Mouse (Mus musculus) ZHBTc4 (cell line): ENCODE measurements around the gene Pmvk.

ENCODE experiments used
- DNase-seq: peaks from one replicate; pipeline ENCODE4 v3.0.0-alpha.2; 2011; ENCODE audit warnings: low read depth, low spot score

Gene Pmvk

DNA sequence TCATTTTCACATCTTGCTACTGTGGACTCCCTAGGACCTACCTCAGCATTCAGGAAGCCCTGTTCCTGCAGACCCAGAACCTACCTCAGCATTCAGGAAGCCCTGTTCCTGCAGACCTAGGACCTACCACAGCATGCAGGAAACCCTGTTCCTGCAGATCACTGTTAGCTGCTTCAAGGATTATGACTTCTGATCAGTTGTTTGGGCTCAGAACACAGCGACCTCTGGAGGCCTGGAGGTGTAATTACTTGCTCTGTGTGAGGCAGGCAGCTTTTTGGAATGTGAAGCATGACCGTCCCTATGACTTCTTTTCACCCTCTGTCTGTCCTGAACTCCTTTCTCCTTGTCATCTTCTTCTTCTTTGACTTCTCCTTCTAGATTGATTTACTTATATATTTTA lies 27.1 kb downstream of the Pmvk start:
- DNase-seq, result peak; percentile 94

DNA sequence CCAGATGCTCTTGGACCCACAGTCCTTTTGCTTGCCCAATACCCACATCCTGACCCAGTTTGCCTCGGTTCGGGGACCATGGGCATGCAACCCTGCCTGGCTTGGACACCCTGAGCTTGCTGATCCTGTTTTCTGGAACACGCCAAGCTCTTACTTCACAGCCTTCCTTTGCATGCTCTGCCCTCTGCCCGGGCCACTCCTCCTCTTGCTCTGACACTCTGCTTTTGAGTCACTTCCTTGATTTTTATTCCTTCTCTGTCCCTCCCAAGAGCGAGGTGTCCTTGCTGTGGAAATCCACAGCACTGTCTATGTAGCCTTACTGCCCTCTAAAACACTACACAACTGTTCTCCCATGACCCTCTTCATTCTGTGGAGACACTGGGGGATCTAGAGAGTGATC lies 27.9 kb downstream of the Pmvk start:
- no peak for DNase-seq

DNA sequence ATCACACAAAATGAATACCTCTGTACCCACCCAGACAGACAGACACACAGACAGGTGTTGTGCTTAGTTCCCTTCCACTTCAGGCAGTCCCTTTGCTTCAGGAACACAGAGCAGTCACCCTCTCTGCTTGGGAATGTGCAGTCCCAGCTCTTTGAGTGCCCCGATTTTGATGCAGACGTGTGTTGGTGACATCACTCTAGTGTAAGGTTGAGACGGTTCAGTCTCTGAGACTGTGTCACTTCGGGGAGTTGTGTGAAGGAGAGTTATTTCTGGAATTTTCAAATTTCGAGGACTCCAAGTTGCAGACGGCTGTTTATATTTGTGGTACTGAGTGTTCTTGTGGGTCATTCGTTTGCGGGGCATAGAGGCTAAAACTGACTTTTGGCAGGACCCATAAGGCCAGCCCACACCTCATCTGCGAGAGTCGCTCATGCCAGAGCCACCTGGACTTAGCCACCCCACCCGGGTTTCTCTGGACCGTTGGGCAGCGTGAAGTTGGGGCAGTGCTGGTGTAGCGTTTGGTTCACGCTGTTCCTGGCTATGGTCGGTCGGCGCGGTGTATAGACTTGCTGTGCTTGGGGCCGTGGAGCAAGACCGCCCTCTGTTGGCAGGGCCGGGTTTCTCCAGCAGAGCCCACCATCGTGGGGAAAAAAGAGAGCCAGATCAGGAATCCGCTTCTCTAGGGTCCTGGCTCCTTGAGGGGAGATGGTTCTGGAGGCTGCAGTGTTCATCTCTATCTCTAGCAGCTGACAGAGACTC lies 30.6 kb downstream of the Pmvk start:
- peak; percentile 92 for DNase-seq

DNA sequence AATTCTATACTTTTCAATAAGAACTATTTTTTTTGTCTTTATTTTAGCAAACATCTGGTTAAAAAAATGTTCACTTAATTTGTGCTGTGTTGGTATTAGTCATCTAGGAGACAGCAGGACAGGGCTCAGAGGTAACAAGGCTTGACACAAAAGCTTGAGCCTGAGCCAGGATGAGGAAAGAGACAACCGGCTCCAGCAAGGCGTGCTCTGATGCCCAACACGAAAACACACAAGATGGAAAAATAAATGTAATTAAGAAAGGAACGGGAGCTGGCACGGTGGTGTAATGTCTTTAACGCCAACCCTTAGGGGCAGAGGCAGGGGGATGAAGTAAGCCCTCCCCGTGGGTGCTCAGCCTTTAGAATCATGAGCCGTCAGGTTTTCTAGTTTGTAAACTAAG lies 31.8 kb downstream of the Pmvk start:
- DNase-seq, result no peak

DNA sequence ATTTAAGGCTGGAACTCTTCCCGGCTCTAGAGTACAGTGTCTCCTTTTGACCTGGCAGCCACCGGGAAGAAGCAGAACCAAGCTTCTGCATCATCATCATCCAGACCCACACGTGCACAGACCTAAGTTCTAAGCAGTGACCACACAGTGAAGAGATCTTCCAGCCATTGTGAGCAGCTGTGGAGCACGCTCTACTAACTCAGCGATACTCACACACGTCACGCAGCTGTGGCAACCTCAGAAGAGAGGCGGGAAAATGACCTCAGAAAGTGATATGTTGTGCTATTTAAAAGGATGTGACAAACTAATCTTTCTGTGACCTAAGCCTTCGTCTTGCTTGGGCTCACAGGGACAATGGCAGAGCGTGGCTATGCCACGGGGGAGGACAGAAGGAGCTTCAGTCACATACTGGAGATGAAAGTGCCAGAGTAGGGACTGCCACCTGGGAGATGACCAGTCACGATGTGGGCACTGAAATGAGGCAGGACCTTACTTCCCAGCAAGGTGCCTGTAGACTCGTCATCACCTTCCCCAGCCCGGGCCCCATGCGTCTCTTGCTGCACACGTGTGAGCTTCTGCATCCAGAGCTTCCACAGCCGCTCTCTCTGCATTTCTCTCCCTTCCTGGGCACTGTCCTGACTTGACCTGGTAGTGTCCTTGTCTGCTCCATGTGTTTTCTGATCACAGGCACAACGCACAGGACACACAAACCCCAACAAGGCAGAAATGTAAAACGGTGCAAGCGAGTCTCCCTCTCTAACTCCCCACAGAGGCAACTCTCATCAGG lies 32.8 kb downstream of the Pmvk start:
- no peak for DNase-seq

DNA sequence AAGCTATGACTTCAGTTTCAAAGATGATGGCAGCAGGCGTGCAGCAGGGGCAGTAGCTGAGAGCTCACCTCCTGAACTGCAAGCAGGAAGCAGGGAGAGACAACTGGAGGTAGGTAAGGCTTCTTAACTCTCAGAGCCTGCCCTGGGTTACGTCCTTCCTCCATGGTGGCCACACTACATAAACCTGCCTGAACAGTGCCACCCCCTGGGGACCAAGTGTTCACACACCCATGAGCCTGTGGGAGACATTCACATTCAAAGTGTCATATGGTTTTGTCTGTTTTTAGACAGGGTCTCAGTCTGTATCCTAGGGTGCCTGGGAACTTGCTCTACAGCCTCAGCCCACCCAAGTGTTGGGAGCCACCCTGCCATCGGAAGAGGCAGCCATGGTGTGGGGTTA lies 36.4 kb downstream of the Pmvk start:
- peak; percentile 68 for DNase-seq

DNA sequence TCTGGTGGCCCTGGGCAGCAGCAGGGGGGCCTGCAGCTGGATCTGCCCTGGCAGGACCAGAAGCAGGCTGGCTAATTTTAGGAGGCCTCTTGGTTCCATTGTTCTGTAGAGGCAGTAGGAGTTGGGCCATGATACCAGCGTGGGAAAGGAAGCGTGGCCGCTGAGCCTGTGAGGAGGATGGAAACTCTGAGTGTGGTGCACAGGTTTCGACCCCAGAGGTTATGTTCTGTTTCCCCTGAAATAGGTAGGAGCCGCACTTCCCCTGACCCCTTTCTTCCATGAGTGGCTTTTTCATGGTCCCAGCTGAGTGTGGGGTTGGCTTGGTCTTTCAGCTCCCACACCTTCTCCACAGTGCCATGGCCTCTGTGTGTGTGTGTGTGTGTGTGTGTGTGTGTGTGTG lies 37.2 kb downstream of the Pmvk start:
- DNase-seq, result no peak

DNA sequence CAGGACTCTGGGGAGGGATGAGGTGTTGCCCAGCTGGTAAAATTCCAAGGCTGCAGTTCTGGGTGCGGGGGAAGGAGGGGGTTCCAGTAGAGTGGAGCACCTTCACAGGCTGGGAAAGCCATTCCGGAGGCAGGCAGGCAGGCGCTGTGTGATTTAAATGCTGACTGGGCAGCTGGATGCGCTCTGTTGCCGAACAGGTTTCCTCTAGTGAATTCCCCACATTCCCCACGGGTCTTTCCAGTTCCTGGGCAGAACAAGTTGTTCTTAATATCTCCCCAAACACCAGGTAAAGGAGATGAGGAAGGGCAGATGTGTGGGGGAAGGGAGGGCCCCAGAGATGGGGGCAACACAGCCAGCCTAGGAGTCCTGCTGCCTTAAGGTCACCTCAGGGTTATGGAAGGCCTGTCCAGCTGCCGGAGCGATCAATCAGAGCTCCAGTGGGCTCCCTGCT lies 38.4 kb downstream of the Pmvk start:
- no peak for DNase-seq

DNA sequence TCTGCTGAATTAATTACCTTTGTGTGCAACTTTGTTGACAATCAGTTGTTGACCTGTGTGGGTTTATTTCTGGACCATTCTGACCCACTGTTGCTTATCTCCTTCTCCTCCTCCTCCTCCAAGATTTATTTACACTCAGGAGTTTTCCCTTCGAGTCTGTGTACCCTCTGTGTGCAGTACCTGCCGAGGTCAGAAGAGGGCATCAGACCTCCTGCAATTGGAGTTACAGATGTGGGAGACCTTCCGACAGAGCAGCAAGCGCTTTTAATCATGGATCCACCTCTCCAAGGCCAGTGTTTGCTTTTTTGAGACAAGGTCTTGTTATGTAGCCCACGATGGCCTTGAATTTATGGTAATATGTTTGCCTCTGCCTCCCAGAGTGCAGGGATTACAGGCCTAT lies 40.3 kb downstream of the Pmvk start:
- DNase-seq, result peak; percentile 74

DNA sequence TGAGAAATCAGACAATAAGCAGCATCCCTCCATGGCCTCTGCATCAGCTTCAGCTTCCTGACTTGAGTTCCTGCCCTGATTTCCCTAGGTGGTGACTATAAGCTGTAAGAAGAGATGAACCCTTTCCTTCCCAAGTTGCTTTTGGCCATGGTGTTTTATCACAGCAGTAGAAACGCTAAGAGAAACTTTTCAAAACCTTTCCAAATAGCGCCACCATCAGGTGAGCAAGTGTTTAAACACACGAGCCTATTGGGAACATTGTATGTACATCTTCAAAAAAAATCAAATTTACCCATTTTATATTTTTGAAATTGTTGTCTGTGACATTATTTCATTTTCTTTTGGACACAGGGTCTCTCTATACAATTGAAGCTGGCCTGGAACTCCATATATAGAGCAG lies 42.0 kb downstream of the Pmvk start:
- DNase-seq, result peak; percentile 53

DNA sequence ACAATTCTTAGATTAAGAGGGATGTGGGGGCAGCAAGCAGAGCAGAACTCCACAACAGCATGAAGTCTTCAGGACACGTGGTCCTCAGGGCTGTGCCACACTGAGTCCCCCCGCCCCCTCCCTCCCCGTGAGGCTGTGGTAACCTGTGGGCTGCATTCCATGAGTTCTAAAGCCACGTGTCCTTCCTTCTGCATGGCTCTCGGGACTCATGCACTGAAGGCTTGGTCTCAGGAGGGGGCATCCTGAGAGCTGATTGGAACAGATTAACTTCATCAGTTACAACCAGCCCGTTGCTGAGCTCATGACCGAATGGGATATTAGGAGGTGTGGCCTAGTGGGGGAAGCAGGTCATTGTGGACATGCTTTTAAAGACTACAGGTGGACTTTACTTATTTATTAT lies 45.4 kb downstream of the Pmvk start:
- peak; percentile 58 for DNase-seq

DNA sequence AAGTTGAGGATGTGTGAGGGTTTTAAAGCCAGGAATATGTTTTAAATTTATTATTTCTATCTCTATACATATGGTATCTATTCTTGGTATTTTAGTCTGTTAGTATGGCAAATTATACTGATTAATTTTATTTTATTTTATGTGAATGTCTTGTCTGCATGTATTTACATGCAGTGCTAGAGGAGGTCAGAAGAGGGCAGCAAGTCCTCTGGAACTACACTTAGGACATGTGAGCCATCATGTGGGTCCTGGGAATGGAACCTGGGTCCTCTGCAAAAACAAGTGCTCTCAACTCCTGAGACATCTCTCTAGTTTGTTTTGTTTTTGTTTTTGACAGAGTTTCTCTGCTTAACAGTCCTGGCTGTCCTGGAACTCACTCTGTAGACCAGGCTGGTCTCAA lies 47.1 kb downstream of the Pmvk start:
- peak; percentile 60 for DNase-seq

DNA sequence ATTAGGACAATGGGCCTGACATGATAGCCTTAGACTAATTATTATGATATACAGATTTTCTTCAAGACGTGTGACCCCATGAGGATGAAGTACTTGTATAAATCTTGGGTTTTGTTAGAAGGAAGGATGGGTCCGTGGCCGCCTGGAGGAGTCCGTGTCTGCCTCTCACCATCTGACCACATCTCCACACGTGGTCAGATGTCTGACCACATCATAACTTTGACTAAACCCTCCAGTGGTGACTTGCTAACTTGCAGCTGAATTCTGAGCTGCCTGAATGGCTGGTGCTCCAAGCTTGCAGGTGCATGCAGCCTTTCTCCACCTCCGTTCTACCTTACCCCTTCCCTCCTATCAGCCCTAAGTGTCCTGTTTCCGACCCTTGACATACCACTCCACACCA lies 48.2 kb downstream of the Pmvk start:
- no peak for DNase-seq

DNA sequence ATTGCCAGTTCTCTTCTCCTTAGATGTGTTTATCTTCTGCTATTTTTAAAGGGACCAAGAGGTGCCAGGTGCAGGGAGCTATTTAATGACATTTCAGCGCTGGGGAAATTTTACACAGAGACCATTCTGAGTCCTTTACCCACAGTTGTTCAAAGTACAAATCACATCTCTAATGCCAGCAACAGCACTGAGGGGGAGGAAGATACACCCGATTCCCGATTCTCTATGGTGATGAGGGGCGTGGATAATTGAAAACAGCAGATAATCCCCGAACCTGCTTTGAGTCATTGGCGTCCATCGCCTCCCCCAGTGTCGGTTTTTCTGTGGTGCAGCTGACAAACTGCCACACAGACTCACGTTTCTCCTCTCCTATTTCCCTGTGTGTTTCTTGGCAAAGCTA lies 53.7 kb downstream of the Pmvk start:
- DNase-seq, result no peak

DNA sequence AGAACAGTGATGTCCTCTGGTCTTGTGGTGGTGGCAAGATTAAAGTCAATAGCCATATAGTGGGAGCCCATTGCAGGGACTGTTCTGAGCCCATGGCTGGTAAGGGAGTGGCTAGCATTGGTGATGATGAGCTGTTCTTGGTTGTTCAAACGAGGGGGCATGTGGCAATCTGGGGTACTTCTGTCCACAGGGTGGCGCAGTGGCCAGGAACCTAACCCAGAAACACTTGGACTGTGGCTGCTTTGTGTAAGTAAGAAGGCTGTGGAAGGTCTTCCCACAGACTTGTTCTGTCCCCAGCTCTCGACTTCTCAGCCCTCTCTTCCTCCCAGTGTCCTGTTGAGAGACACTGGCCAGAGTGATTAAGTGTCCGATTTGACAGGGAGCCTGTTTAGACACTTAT lies 56.6 kb downstream of the Pmvk start:
- peak; percentile 61 for DNase-seq

DNA sequence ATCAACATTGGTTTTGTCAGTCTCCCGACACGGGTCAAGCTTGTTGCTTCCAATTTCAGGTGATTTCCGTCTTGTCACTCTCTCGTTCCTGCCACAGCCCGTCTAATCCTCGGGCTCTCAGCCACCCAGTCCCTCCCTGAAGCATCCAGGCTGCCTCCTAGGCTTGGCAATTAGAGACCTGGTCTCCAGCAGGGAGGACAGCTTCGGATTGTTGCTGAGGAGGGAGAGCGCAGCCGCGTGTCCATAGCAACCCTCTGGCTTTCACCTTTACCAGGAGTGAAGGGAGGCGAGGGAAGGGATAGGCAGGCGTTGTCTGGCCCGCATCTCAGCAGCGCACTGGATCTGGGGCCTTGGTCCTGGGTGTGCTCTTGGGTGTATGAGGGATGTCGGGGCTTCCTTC lies 57.1 kb downstream of the Pmvk start:
- DNase-seq, result no peak

DNA sequence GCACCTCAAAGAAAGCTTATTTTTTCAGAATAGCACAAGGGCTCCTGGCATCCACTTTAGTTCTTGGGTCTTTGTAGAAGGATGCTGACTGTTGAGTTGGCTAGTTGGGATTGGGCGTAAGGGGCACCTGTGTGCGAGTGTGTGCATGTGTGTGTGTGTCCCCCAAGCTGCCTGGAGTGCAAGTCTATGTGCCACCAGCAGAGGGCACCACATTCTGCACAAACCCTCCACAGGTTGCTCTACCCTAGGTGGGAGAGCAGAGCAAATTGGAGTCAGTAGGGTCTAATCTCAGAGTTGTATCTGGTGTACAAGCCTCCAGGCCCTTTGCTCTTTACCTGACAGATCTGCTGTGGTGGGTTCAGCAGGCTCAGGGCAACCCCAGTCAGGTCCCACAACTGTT lies 57.9 kb downstream of the Pmvk start:
- DNase-seq, result peak; percentile 80

DNA sequence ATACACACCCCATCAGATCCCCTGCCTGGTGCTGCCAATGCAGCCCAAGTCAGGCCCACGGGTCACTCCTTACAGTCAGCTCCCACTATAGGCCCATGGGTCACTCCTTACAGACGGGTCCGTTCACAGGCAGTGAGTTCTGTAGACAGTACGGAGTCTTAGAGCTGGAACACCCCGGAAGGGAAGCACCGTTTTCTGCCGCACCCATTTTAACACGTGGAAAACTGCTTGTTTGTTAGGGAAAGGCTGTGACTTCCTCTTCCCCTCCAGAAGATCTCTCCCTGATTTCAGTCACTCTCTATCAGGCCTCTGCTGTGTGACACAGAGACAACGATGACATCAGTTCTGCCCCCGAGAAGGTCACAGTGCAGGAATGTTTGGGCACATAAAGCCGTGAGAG lies 61.1 kb downstream of the Pmvk start:
- DNase-seq, result peak; percentile 65

DNA sequence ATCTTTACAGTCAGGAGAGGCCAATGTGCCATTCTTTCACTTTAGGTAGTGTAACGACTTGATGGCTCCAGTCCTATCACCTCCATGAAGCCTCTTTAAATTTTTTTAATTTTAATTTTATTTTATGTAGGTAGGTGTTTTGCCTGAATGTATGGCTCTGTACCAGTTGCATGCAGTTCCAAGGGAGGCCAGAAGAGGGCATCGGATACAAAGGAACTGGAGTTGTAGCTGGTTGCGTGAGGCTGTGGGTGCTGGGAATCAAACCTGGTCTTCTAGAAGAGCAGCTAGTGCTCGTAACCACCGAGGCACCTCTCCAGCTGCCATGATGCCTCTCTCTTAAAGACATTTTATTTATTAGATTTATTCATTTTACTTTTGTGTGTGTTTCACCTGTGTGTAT lies 62.0 kb downstream of the Pmvk start:
- DNase-seq, result peak; percentile 41
